Mouse (Mus musculus) frontal cortex, postnatal 14 days (tissue): ENCODE results near the gene Cenpx.
"Not testable (repeated sequence)": the region's sequence is repeated elsewhere in the genome, so short reads cannot be mapped to it uniquely, and the experiment has no call there.

Experiments used
- DNase-seq, 2 experiments: peaks; one replicate each; pipeline ENCODE4 v3.0.0; 2022; ENCODE audit warnings: low spot score in 2 of 2

The Cenpx gene

DNA sequence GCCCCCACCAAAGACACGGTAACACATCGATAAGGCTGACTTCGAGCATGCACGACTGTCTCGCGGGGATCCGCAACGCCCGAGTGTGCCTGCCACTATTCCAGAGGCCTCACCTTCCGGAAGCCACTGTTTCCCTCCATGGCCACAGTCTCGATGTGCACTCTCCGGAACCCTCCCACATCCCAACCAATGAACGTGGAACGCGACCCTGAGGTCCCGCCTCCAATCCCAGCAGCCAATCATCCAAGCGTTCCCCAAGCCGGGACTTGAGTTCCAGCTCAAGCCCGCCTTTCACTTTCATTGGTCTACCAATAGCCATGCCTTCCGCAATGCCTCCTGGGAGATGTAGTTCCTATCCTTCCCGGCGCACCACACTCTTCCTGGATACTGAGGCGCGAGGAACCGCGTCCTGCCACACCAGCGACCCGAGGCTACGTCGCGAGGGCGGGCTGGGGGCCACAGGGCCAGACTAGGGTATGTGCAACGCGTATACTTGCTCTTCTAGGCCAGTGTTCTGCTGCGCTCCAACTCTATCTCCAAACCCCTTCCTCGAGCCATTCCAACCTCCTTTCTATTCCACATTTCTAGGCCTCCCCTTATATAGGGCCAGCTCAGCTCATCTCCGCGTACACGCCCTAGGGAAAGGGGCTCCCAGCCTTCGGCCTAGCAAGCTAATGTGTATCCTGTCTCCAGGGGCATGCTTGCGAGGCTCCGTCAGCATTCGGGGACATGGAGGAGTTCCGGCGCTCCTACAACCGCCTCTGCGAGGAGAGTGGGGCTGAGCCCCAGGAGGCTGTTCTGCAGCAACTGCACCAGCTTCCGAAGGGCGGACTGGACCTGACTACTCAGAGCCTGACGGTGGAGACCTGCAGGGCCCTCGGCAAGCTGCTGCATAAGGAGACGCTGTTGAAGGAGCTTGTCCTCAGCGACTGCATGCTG lies at the start of gene Cenpx, which contains the start of gene Lrrc45:
TSS of gene Cenpx (minus strand) at position 159 of the 939 bp plus-strand sequence.
TSS of gene Lrrc45 (plus strand) at position 346 of the 939 bp plus-strand sequence.
- peak; percentile 96 to 97 for DNase-seq

- DNase-seq = not testable (repeated sequence)
Observed at GRCm38 (mm10) chr11:120762672-120763041, 49.1 kb upstream of the Cenpx start, which contains the start of gene Hmga1b. Hmga1b (plus strand) TSS chr11:120762794.

DNA sequence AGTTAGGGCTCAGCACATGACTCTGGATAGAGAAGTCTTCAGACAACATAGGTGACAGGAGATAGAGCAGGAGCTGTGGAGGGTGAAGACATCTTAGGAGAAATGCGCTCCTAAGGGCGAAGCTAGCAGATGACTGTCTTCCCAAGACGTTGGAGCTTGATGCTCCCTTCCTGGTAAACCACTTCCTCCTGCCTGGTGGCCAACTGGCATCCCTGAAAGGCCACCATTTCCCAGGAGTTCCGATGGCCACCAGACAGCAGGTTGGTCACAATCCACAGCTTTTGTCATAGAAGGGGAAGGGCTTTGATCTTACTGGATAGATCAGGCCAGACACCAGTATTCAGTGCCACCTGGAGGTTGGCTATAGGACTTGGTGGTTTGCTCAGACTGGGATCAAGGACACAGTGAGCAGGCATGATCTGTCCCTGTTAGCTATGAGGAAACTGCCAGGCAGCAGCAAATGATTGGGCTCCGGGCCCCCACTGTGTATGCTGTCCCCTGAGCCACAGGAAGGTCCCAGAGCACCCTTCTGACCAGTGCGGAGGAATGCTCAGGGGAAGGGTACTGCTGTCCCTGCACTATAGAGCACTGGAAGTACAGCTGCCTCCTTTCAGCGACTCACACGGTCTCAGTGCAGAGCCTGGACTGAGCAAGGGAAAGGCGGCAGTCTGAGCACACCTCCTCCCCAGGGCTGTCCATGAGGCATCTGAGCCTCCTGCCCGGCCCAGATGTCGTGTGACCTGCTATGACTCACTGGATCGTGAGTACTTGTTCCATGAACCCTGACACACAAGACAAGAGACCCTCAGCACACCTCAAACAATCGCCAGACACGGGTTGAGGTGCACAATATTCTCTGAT lies 48.5 kb upstream of the Cenpx start:
- DNase-seq = no peak

GRCm38 (mm10) chr11:120760236-120760635 lies 46.7 kb upstream of the Cenpx start:
- DNase-seq = no peak

GRCm38 (mm10) chr11:120751606-120752005 lies 38.1 kb upstream of the Cenpx start:
- no peak for DNase-seq

GRCm38 (mm10) chr11:120749430-120749829 lies 35.9 kb upstream of the Cenpx start:
- DNase-seq = no peak

DNA sequence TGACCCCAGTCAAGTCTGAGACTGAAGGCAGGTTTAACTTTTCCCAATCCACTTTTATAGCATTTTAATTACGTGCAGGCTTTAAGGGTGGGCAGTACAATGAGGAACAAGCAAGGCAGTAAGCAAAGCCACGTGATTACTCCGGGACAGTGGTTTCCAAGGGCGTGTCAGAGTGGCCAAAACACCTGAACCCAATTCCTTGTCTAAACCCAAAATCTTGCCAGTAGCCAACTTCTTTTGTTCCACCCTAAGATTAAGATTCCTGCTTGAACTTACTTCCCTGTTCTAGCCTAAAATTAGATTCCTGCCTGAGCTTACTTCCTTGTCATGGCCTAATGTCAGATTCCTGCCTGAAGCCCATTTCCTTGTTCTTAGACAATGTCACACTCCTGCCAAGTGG lies 34.4 kb upstream of the Cenpx start:
- DNase-seq = no peak

GRCm38 (mm10) chr11:120744121-120744701 lies 30.7 kb upstream of the Cenpx start:
- no peak for DNase-seq

- DNase-seq = no peak
Observed at GRCm38 (mm10) chr11:120740981-120741380, 27.4 kb upstream of the Cenpx start.

DNA sequence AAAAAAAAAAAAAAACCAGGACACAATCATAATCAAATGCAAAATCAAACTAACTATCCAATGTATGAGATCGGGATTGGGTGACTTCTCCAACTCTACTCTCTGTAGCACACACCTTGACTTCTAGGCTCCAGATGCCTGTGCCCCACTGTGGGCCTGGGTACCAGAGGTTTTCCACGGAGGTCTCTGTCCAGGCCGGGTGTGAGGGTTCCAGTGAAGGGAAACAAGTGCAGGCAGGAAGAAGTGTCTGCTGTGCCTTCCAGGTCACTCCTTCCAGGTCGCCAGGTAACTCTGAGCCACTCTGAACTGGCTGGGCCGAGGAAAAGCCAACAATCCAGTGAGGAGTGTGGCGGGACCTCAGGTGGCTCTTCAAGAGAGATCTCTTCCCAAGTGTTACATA lies 22.9 kb upstream of the Cenpx start:
- no peak for DNase-seq

DNA sequence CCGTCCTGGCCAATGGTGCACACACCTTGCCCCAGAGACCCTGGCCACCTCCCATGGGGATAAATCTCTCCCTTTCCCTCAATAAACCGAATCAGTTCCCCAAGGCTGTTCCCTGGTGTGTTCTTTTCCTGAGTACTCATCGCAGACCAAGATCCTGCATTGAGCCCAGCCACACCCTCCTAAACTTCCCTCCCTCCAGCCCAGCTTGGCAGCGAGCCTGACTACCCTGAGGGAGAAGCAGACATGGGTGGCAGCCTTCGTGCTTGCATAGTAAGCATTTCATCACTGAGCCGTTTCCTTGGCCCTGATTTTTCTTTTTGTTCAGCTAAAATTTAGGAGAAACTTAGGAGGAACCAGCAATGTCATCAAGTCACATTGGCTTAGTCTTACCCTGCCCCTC lies 20.0 kb upstream of the Cenpx start:
- no peak for DNase-seq

- no peak for DNase-seq
Observed at GRCm38 (mm10) chr11:120731858-120732680, 18.5 kb upstream of the Cenpx start, which contains the start of gene Cbr2. Cbr2 (minus strand) TSS chr11:120732114.

- no peak for DNase-seq
Observed at GRCm38 (mm10) chr11:120731395-120731794, 17.9 kb upstream of the Cenpx start.

GRCm38 (mm10) chr11:120730331-120730870 lies 16.9 kb upstream of the Cenpx start:
- DNase-seq = no peak

DNA sequence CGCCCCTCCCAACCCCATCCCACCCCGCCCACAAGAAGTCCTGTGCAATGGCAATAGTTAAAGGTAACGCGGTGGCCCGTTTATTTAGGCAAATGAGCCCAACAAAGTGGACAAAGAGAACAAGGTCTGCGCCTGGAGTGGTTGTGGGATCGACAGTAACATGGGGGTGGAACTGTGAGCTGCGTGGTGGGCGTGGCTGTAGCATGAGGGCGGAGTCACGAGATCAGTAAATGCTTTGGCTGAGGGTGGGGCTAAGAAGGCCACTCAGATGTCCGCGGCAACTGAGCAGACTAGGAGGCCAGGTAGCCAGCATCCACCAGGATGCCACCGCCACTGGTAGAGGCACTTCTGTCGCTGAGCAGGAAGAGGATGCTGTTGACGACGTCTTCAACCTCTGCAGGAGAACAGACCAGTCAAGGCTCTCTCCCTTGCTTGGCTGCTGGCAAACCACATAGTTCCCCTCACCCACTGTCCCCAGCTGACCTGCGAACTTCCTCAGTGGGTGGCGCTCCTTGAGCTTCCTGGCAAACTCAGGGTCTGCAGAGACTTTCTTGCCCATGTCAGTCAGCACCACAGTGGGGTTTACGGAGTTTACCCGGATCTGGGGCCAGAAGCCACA lies 16.0 kb upstream of the Cenpx start:
- DNase-seq = not testable (repeated sequence)

- DNase-seq = no peak
Observed at GRCm38 (mm10) chr11:120728530-120729240, 15.1 kb upstream of the Cenpx start.

DNA sequence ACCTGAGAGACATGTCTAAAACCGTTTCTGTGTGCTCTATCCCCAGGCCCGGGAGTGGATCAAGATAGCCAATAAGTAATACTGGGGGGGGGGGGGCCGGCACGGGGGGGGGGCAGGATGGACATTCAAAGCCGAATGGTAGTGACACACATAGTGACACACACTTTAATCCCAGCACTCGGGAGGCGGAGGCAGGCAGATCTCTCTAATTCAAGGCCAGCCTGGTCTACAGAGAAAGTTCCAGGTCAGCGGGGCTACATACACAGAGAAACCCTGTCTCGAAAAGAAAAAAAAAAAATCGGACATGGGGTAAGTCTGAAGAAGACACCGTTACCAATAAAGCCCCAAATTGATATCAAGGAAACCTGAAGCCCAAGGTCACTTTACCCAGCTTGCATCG lies 14.0 kb upstream of the Cenpx start:
- DNase-seq = no peak

DNA sequence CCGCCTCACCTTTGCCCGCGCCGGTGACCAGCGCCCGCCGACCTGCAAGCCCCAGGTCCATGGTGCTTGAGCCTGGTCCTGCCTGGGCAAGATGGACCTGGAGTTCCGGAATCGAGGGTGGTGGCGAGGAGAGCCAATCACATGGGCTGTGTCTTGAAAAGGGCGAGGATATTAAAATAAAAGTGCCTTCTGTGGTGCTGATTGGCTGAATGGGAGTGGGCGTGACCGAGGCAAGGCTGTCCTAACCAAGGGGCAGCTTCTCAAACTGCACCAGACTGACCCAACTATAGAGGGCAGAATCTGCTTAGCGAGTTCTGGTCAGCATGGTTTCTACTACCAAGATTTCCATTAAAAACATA lies 13.6 kb upstream of the Cenpx start, which contains the start of gene Dcxr:
TSS of gene Dcxr (minus strand) at position 113 of the 359 bp plus-strand sequence.
- DNase-seq = peak; percentile 68 to 71
